Mouse (Mus musculus) testis, adult 10 weeks (tissue): Measurements from ENCODE around the gene Snrpf. TPM values are rescaled to one million over a fixed set of nuclear protein-coding genes. Genes with fewer than 3 reads are reported as not detected.

Experiments used
- polyA plus RNA-seq: library from polyadenylated mRNA; stranded (reverse); fragments of 350-450 nt; fragmentation: Illumina TruSeq; extraction: RNeasy Lipid Tissue Mini Kit (QIAGEN cat#74804); gene quantifications from one replicate; pipeline ENCODE4 v1.2.3, GENCODE M21; 2014; ENCODE audit warnings: low read depth, low replicate concordance

Snrpf gene
- 49.0 TPM for polyA plus RNA-seq

DNA sequence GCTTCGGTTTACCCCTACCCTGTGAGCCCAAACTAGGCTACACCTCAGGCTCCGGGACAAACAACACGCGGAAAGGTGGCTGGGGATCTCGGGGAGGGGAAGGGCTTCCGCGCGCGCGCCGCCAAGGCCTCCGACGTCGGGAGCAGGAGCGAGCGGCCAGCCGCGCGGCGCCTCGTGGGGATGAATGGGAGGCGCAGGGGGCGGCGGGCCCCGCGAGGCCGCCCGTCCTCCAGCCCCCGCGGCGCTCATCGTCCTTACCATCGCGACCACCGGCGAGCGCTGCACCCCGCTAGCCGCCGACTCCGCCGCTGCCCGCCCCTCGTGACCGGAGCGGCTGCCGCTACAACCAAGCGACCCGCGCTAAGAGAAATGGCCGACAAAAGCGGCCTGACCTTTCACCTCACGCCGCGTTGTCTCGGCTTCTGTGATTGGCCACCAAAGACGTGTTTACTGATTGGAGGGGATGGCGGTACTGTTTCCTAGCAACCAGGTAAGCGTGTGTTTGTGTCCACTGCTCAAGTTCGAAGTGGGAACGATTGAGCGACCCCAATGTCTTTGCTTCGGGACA, at the start of gene Snrpf:
Gene Snrpf, minus strand, starts transcription at position 426 of the 568 bp plus-strand sequence.

GRCm38 (mm10) chr10:93540431-93541210, 48.9 kb downstream of the Snrpf start, which contains the start of gene Ccdc38:
Gene Ccdc38 (plus strand): TSS chr10:93540632.

DNA sequence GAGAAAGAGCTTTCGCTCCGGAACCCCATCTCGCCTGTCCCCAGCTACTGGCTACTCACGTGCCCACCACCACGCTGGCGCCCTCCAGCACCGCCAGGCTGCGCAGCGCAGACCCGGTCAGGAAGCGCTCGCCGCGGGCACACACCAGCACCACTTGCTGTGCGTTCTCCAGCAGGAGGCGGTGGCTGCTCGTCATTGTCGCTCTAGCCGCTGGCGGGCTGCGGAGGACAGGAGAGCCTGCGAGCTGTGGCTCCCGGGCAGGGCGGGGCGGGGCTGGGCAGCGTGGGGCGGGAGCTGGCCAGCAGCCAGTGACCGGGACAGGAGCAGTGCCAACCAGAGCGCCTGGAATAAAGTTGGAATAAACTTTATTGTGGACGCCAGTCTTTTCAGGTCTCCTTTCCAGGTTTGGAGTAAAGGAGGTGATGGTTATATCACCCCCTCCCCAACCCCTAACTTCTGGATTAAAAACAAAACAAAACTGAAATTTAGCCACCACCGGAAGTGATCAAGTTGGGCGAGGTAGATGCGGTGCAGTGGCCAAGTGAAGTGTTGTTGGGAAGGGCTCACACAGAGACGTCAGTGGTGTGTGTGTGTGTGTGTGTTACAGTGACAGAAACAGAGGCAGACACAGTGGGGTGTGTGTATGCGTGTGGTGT, 49.6 kb downstream of the Snrpf start, which contains the start of gene Amdhd1:
Gene Amdhd1, minus strand, starts transcription at position 259 of the 656 bp plus-strand sequence.

Other genes with a start within 250 kb of the Snrpf start
- gene Lta4h, start 136.3 kb downstream of the Snrpf start, polyA plus RNA-seq = 30.7 TPM
- gene Hal, start 100.9 kb downstream of the Snrpf start, polyA plus RNA-seq = 0.27 TPM
- gene Amdhd1, start 49.7 kb downstream of the Snrpf start, polyA plus RNA-seq = not detected
- gene Ccdc38, start 49.1 kb downstream of the Snrpf start, polyA plus RNA-seq = 717 TPM
- gene Ntn4, start 51.0 kb upstream of the Snrpf start, polyA plus RNA-seq = 7.7 TPM
- 147 TPM for gene Usp44, start 241.8 kb upstream of the Snrpf start, polyA plus RNA-seq